Mouse (Mus musculus): ENCODE measurements at regions not wholly inside any gene's neighbourhood (a gene's known extent, or its start where the extent isn't known, plus 50 kb on each side); places are given as distances from the start of the nearest gene placed in this dataset.
"Not testable (repeated sequence)": the region's sequence is repeated elsewhere in the genome, so short reads cannot be mapped to it uniquely, and the experiment has no call there.

DNA sequence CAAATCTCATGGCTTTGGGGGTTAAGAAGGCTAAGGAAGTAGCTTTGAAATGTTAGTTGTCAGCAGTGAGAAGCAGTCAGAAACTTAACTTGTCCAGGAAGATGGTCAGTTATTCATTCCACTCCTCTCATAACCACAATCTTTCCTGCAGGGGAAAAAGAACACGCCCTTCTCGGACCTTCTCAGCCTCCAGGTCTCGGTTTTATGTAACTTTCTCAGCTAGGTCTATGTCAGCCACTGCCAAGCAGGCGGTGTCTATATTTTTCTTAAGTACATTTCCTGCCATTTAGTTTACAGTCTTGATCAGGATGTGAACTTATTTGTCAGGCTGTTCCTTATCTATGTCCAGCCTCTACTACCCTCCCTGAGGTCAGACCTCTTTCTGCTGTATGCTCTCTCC lies 72.9 kb upstream of the Rmdn2 start:
- ATAC-seq (ENCODE audit: extremely low read depth, insufficient number of reproducible peaks, low FRiP score, poor library complexity, severe bottlenecking) = no peak

DNA sequence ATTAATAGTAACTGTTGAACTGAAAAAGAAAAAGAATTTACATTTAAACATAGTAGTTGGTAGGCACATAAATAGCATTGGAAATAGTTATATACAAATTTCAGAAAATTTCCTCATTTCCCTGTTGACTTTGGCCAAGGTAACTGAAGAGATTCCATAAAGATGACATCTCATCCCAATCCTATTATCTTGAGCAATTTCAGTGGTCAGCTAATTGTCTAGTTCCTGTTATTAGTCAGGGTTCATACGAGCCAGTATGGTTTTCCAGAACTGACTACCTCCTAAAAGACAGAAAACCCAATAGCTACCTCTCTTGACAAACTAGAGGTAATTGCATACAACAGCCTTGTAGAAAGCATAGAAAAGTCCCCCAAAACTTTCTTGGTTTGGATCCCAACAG lies 71.6 kb upstream of the Rmdn2 start:
- ATAC-seq (ENCODE audit: extremely low read depth, insufficient number of reproducible peaks, low FRiP score, poor library complexity, severe bottlenecking) = no peak

DNA sequence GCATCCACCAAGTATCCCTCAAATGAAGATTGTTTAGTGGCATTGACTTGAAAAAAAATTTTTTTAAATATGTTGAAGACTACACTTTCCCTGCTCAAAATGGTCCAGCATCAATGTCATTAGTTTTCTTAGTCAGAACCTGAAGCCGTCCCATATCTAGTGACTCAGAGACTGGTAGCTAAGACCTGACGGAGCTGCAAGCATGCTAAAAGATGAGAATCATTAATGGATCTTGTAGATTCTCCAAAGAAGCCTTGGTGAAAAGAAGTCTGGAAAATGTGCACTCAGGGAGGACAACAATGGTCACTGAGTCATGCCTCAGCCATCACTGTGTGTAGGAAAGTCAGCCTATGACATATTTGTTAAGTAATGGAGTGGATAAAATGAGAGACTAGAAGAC lies 71.2 kb upstream of the Rmdn2 start:
- ATAC-seq (ENCODE audit: extremely low read depth, insufficient number of reproducible peaks, low FRiP score, poor library complexity, severe bottlenecking) = no peak

DNA sequence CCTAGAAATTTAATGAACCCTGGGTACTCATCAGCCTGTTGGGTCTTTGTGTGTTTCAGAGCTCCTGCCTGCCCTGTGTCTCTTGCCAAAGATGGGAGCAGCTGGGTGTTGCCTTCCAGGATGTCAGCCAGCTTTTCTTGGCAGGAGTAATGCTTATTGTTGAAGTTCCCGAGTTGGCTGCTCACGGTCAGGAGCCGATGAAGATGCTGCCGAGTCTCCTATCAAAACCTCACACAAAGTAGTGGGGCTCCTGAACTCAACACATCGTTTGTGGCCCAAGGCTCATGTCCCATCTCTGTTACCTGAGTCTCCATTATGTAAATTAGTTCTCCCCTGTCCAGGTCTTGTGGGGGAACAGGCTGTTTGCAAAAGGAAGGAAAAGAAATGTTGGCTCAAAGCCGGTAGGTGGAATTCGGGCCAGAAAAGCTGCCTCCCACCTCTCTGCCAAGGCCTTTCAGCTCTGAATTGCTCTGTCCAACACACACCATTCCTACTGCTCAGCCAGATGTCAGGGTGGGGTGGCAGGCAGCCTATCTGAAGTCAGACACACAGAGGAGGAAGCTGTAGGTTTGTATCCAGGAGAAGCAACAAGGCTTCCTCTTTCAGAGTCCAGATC lies 67.6 kb upstream of the Rmdn2 start:
- ATAC-seq (ENCODE audit: extremely low read depth, insufficient number of reproducible peaks, low FRiP score, poor library complexity, severe bottlenecking) = no peak

DNA sequence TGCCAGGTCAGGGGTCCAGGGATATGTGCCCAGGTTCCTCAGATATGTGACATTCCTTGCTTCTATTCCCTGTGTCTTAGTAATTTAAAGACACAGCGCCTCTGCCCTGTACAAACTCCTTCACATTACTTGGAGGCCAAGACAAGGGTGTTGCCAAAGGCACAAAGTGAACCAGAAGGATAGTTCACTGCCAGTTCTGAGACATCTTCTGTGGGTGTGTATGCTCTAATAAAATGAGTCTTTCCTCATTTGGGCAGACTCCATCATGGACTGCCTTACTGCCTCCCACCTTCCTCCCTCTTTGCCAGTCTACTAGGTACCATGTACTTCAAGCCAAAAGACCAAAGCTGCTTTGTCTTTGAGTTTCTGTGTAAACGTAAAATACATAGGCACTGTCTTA lies 65.8 kb upstream of the Rmdn2 start:
- no peak for ATAC-seq (ENCODE audit: extremely low read depth, insufficient number of reproducible peaks, low FRiP score, poor library complexity, severe bottlenecking)

DNA sequence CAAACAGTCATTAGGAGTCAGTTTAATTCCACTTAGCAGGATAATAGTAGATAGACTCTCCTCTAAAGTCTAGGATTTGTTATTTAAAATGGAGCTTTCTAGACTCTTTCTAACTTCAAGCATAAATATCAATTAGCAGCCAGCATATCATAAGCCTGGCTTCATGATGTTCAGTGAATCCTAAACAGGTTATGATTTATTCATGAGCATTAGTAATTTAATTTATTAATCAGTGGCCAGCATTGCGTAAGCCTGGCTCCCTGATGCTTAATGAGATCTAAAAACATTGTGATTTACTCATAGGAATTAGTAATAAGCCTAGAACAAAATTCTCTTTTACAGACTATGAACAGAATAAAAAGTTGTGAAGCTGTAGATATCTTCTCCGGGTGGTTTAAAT lies 64.6 kb upstream of the Rmdn2 start:
- ATAC-seq (ENCODE audit: extremely low read depth, insufficient number of reproducible peaks, low FRiP score, poor library complexity, severe bottlenecking) = no peak

DNA sequence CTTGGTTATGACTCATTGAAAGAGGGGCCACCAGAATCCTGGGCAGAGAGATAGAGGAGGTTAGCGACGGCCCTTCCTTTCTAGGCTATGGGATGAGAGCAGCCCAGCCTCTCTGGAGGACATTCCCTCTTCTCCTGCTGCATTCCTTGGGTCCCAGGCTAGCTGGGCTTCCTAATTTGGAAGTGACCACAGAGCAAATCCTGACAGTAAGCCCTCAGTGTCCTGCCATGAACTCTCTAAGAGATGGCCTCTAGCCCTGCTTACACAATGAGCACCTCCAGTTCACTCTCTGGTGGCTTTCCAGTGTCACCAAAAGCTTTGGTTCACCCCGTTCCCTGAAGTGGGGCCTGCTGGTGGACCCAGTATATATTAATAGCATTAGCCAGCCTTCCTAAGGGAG lies 64.1 kb upstream of the Rmdn2 start:
- no peak for ATAC-seq (ENCODE audit: extremely low read depth, insufficient number of reproducible peaks, low FRiP score, poor library complexity, severe bottlenecking)

DNA sequence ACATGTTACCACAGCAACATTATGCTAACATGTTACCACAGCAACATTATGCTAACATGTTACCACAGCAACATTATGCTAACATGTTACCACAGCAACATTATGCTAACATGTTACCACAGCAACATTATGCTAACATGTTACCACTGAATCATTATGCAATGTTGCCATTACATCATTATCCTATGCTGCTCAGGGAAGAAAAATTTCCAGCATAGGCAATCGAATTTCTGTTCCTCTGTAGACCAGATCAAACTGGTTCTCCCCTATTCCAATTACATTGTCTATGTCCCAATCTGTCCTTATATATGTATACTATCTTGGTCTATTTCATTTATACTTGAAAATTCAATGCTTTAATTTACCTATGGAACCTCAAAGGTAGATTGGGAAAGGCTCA lies 61.3 kb upstream of the Rmdn2 start:
- not testable (repeated sequence) for ATAC-seq (ENCODE audit: extremely low read depth, insufficient number of reproducible peaks, low FRiP score, poor library complexity, severe bottlenecking)

DNA sequence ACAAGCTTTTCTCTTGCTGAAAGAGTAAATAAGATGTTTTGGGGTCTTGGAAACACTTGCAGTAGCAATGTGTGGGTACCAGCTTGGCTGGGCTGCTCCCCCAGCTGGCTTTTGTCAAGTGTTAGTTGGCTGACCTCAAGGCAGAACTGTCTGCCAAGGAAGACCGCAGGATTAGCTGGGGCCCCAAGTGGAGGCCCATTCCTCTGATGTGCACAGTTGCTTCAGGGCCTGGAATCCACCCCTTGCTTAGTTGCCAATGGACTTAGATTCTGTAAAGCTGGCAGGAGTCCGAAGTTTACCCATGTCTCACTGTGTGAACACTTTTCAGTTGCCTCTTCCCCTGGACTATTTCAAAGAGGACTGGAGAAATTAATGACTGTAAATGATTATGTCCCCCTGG lies 57.8 kb upstream of the Rmdn2 start:
- no peak for ATAC-seq (ENCODE audit: extremely low read depth, insufficient number of reproducible peaks, low FRiP score, poor library complexity, severe bottlenecking)

DNA sequence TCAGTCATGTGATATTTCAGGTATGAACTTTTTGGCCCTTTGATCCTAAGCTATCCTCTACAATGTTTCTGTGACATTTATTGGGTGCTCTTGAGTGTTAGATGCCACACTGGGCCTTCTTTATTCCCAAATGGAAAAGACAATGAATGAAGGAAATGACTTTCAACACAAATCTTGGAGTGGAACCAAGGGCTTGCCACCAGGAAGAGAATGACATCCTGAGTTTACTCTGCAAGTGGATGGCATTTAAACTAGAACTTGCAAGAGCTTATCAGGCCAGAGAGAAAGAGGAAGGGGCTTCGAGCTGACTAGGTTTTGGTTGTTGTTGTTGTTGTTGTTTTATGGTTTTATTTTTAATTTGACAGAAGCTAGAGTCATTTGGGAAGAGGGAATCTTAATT lies 56.1 kb upstream of the Rmdn2 start:
- ATAC-seq (ENCODE audit: extremely low read depth, insufficient number of reproducible peaks, low FRiP score, poor library complexity, severe bottlenecking) = no peak
